In the genomic region with DNA sequence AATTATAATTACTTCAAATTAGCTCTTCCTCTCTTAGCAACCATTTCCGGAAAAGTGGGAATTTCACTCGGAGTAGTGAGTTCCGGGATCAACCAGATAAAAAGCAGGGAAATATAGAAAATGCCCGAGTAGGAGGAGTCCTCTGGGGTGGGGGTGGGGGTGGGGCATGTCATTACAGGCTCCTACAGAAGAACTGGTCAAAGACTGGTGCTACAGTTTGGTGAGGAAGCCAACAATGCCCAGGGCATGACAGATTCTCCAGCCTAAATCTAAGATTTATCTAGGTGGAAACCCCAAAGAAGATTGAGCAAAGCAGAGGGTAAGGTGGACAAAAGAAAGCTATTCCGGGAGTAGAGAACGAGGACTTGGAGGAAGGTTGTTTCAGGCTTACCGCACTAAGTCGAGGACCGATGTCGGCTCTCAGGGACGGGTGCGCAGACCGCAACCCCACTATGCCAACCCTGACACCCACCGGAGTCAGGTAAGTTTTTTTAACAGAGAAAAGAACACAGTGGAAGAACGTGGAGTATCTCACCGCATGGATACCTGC, we compare ENCODE assay signal across 8 mouse cellular contexts. TPM values are rescaled to one million over a fixed set of nuclear protein-coding genes. Genes with fewer than 3 reads are reported as not detected.
DNase-seq lines count a peak whose midpoint lies in the region; ATAC-seq lines count a peak whose summit lies in the region.

No protein-coding gene starts in this region.

- peak overlapping the region; percentile 92 for H3K4me3 ChIP-seq in kidney, embryonic 16.5 days (ENCODE audit: low read length)
- H3K4me3 ChIP-seq in hindbrain, embryonic 16.5 days (ENCODE audit: low read length): peak overlapping the region; percentile 53
- H3K4me3 ChIP-seq in midbrain, embryonic 14.5 days (replicated peaks; ENCODE audit: low read depth, low read length): peak overlapping the region; percentile 83

- peak overlapping the region; percentile 84 for H3K4me2 ChIP-seq in kidney, embryonic 16.5 days (replicated peaks; ENCODE audit: low read depth, low read length)
- peak overlapping the region; percentile 85 for H3K4me2 ChIP-seq in hindbrain, embryonic 16.5 days (ENCODE audit: low read length)
- H3K4me2 ChIP-seq in midbrain, embryonic 14.5 days (ENCODE audit: low read length): peak overlapping the region; percentile 90

- peaks cover 35% of the 10 kb centered on the region for H3K4me1 ChIP-seq in kidney, embryonic 16.5 days (ENCODE audit: insufficient read depth, low read length)
- H3K4me1 ChIP-seq in hindbrain, embryonic 16.5 days (ENCODE audit: control insufficient read depth, insufficient read depth, low read depth, low read length): peaks cover 40% of the 10 kb centered on the region
- H3K4me1 ChIP-seq in midbrain, embryonic 14.5 days (ENCODE audit: control insufficient read depth, insufficient read depth, low read length): peaks cover 42% of the 10 kb centered on the region

- H3K36me3 ChIP-seq in kidney, embryonic 16.5 days (ENCODE audit: insufficient read depth, low read length): peaks cover 30% of the 10 kb centered on the region
- peaks cover 7% of the 10 kb centered on the region for H3K36me3 ChIP-seq in hindbrain, embryonic 16.5 days (ENCODE audit: control insufficient read depth, insufficient read depth, low read length)
- H3K36me3 ChIP-seq in midbrain, embryonic 14.5 days (ENCODE audit: control insufficient read depth, insufficient read depth, low read length): peaks cover 35% of the 10 kb centered on the region

- H3K9me3 ChIP-seq in kidney, embryonic 16.5 days (ENCODE audit: low read length): no peaks in the 10 kb centered on the region
- H3K9me3 ChIP-seq in hindbrain, embryonic 16.5 days (ENCODE audit: control insufficient read depth, low read length): no peaks in the 10 kb centered on the region
- H3K9me3 ChIP-seq in midbrain, embryonic 14.5 days (ENCODE audit: control insufficient read depth, low read length): no peaks in the 10 kb centered on the region

- peak overlapping the region; percentile 88 for H3K27ac ChIP-seq in kidney, embryonic 16.5 days (ENCODE audit: low read length)
- peak overlapping the region; percentile 63 for H3K27ac ChIP-seq in hindbrain, embryonic 16.5 days (ENCODE audit: low read depth, low read length)
- peak overlapping the region; percentile 87 for H3K27ac ChIP-seq in midbrain, embryonic 14.5 days (replicated peaks; ENCODE audit: low read depth, low read length)

- WGBS in kidney, embryonic 16.5 days: 1% methylated on average over 16 of the region's 16 CpGs
- 2% methylated on average over 16 of the region's 16 CpGs for WGBS in hindbrain, embryonic 16.5 days
- WGBS in midbrain, embryonic 14.5 days: 2% methylated on average over 16 of the region's 16 CpGs

- ATAC-seq in kidney, embryonic 16.5 days (ENCODE audit: low FRiP score, low TSS enrichment): peak; percentile 60; the same call in 1 of the 2 replicates
- ATAC-seq in hindbrain, embryonic 16.5 days: peak; percentile 18; the same call in 1 of the 2 replicates
- peak; percentile 32; the same call in 1 of the 2 replicates for ATAC-seq in midbrain, embryonic 14.5 days (ENCODE audit: low FRiP score, low TSS enrichment)

- no peak for DNase-seq in kidney, adult 18-20 months
- peak; percentile 20 for DNase-seq in brain, adult 2 months (ENCODE audit: low read depth, low spot score)
- peak; percentile 44 for DNase-seq in midbrain, embryonic 14.5 days
- no peak for DNase-seq in layer of hippocampus, adult 8-10 months (ENCODE audit: low spot score in 2 of 2)
- no peak for DNase-seq in adrenal gland, postnatal 4 days (ENCODE audit: low spot score in 2 of 2)
- DNase-seq in ovary, postnatal 14 days (ENCODE audit: low spot score): no peak

- H3K9ac ChIP-seq in kidney, embryonic 16.5 days (replicated peaks; ENCODE audit: low read length): peak overlapping the region; percentile 85
- H3K9ac ChIP-seq in hindbrain, embryonic 16.5 days (ENCODE audit: low read depth, low read length): peak overlapping the region; percentile 68
- H3K9ac ChIP-seq in midbrain, embryonic 14.5 days (replicated peaks; ENCODE audit: low read length): peak overlapping the region; percentile 74

- H3K27me3 ChIP-seq in kidney, embryonic 16.5 days (ENCODE audit: insufficient read depth, low read length): no peaks in the 10 kb centered on the region
- no peaks in the 10 kb centered on the region for H3K27me3 ChIP-seq in hindbrain, embryonic 16.5 days (replicated peaks; ENCODE audit: control insufficient read depth, insufficient read depth, low read length)
- H3K27me3 ChIP-seq in midbrain, embryonic 14.5 days (ENCODE audit: control insufficient read depth, insufficient read depth, low read length): no peaks in the 10 kb centered on the region

RNA-seq across cellular contexts. Expression of gene Rbm4, which starts 0.3 kb away (rescaled TPM):
- polyA plus RNA-seq in kidney, embryonic 16.5 days (2015; fragmentation: Nextera tagmentation; extraction: Ambion mirVana): 66.0 and 82.7 TPM in 2 replicates
- 67.2 and 73.6 TPM in 2 replicates for polyA plus RNA-seq in hindbrain, embryonic 16.5 days (2015; fragmentation: Nextera tagmentation; extraction: Ambion mirVana)
- polyA plus RNA-seq in midbrain, embryonic 14.5 days (2014; fragmentation: Nextera tagmentation; extraction: Ambion mirVana): 101 and 113 TPM in 2 replicates
- 10 to 100 TPM; 79.4 to 87.1 (median 84.8) TPM for total RNA-seq in layer of hippocampus, adult 8-10 months (2022)
- total RNA-seq in adrenal gland, postnatal 4 days (2021): 10 to 100 TPM; 65.4 to 65.7 TPM

RNA-seq across cellular contexts. Expression of gene Gm21992, which starts 18.1 kb away (rescaled TPM):
- 30.4 and 41.6 TPM in 2 replicates for polyA plus RNA-seq in kidney, embryonic 16.5 days (2015; fragmentation: Nextera tagmentation; extraction: Ambion mirVana)
- polyA plus RNA-seq in hindbrain, embryonic 16.5 days (2015; fragmentation: Nextera tagmentation; extraction: Ambion mirVana): 21.3 and 24.2 TPM in 2 replicates
- 12.7 and 14.4 TPM in 2 replicates for polyA plus RNA-seq in midbrain, embryonic 14.5 days (2014; fragmentation: Nextera tagmentation; extraction: Ambion mirVana)
- 10 to 100 TPM; 22.5 to 29.2 (median 26.0) TPM for total RNA-seq in layer of hippocampus, adult 8-10 months (2022)
- total RNA-seq in adrenal gland, postnatal 4 days (2021): 10 to 100 TPM; 15.1 to 27.1 TPM

RNA-seq across cellular contexts. Expression of gene Rbm14, which starts 18.1 kb away (rescaled TPM):
- 104 and 108 TPM in 2 replicates for polyA plus RNA-seq in kidney, embryonic 16.5 days (2015; fragmentation: Nextera tagmentation; extraction: Ambion mirVana)
- polyA plus RNA-seq in hindbrain, embryonic 16.5 days (2015; fragmentation: Nextera tagmentation; extraction: Ambion mirVana): 59.5 and 65.0 TPM in 2 replicates
- polyA plus RNA-seq in midbrain, embryonic 14.5 days (2014; fragmentation: Nextera tagmentation; extraction: Ambion mirVana): 62.0 and 68.9 TPM in 2 replicates
- total RNA-seq in layer of hippocampus, adult 8-10 months (2022): 10 to 100 TPM; 45.5 to 60.9 (median 54.8) TPM
- total RNA-seq in adrenal gland, postnatal 4 days (2021): 10 to 100 TPM; 55.8 to 57.7 TPM

RNA-seq across cellular contexts. Expression of gene Rbm4b, which starts 37.1 kb away (rescaled TPM):
- 75.5 and 77.2 TPM in 2 replicates for polyA plus RNA-seq in kidney, embryonic 16.5 days (2015; fragmentation: Nextera tagmentation; extraction: Ambion mirVana)
- polyA plus RNA-seq in hindbrain, embryonic 16.5 days (2015; fragmentation: Nextera tagmentation; extraction: Ambion mirVana): 124 and 127 TPM in 2 replicates
- 176 and 190 TPM in 2 replicates for polyA plus RNA-seq in midbrain, embryonic 14.5 days (2014; fragmentation: Nextera tagmentation; extraction: Ambion mirVana)
- total RNA-seq in layer of hippocampus, adult 8-10 months (2022): 10 to 100 TPM; 14.6 to 20.0 (median 17.2) TPM
- 10 to 100 TPM; 15.7 to 15.9 TPM for total RNA-seq in adrenal gland, postnatal 4 days (2021)

RNA-seq across cellular contexts. Expression of gene Ccs, which starts 45.8 kb away (rescaled TPM):
- 73.0 and 82.1 TPM in 2 replicates for polyA plus RNA-seq in kidney, embryonic 16.5 days (2015; fragmentation: Nextera tagmentation; extraction: Ambion mirVana)
- 38.4 and 43.0 TPM in 2 replicates for polyA plus RNA-seq in hindbrain, embryonic 16.5 days (2015; fragmentation: Nextera tagmentation; extraction: Ambion mirVana)
- polyA plus RNA-seq in midbrain, embryonic 14.5 days (2014; fragmentation: Nextera tagmentation; extraction: Ambion mirVana): 36.5 and 41.4 TPM in 2 replicates
- 10 to 100 TPM; 30.9 to 44.4 (median 38.5) TPM for total RNA-seq in layer of hippocampus, adult 8-10 months (2022)
- total RNA-seq in adrenal gland, postnatal 4 days (2021): 10 to 100 TPM; 87.5 to 98.7 TPM

Comparison
In these comparisons a context has a peak if more than half of its experiments do, and no peak if none do; other contexts are left out.
1. DNase-seq: peak in brain, adult 2 months (single experiment) and midbrain, embryonic 14.5 days (single experiment); none in kidney, adult 18-20 months (single experiment), layer of hippocampus, adult 8-10 months (0 of 2), adrenal gland, postnatal 4 days (0 of 2) and ovary, postnatal 14 days (single experiment).
2. Peak in every context shown above with its lines, with median percentiles within 50 percentile points of each other: ATAC-seq, H3K27ac ChIP-seq, H3K4me2 ChIP-seq, H3K4me3 ChIP-seq and H3K9ac ChIP-seq.